Mouse (Mus musculus) thymus, adult 2 months (tissue): ENCODE measurements around the gene Ppm1h. TPM values are rescaled to one million over a fixed set of nuclear protein-coding genes. Genes with fewer than 3 reads are reported as not detected.

Experiments used
- DNase-seq: peaks from one replicate; pipeline ENCODE4 v3.0.0; 2021
- H3K27ac ChIP-seq: fragments of 200-500 bp; 2 replicates; pipeline ENCODE4 v1.5.1; 2012; ENCODE audit warnings: low read length, control low read depth; ENCODE audit not compliant: control insufficient read depth, insufficient read depth
- H3K27me3 ChIP-seq: fragments of 200-500 bp; 2 replicates; pipeline ENCODE4 v1.6.1; 2012; ENCODE audit warnings: mild to moderate bottlenecking, low read length, moderate library complexity, mixed read lengths; ENCODE audit not compliant: control insufficient read depth, insufficient read depth
- H3K36me3 ChIP-seq: fragments of 200-500 bp; 2 replicates; pipeline ENCODE4 v1.6.1; 2012; ENCODE audit warnings: mild to moderate bottlenecking, low read length, moderate library complexity; ENCODE audit not compliant: control insufficient read depth, insufficient read depth
- H3K4me1 ChIP-seq: fragments of 200-500 bp; replicated peaks from 2 replicates; pipeline ENCODE4 v1.6.1; 2012; ENCODE audit warnings: low read length; ENCODE audit not compliant: control insufficient read depth, insufficient read depth
- H3K4me3 ChIP-seq: fragments of 200-500 bp; 2 replicates; pipeline ENCODE4 v1.5.1; 2012; ENCODE audit warnings: mild to moderate bottlenecking, low read length, control low read depth, moderate library complexity; ENCODE audit not compliant: control insufficient read depth, insufficient read depth
- CTCF ChIP-seq: fragments of 200-500 bp; IDR thresholded peaks from 2 replicates; pipeline ENCODE4 v1.5.1; 2012; ENCODE audit warnings: mild to moderate bottlenecking, control low read depth, low read length, moderate library complexity, borderline replicate concordance; ENCODE audit not compliant: control insufficient read depth, poor library complexity, insufficient read depth; ENCODE audit errors: extremely low read depth
- POLR2A ChIP-seq: fragments of 200-500 bp; IDR thresholded peaks from 2 replicates; pipeline ENCODE4 v1.6.1; 2012; ENCODE audit warnings: mild to moderate bottlenecking, low read length, control low read depth, moderate library complexity; ENCODE audit not compliant: control insufficient read depth, poor library complexity, insufficient read depth; ENCODE audit errors: extremely low read depth
- WGBS: fragments of 180-500 bp; shearing (Covaris S2); methylation state at CpG from one replicate; pipeline ENCODE4 v1.1.7; 2018; 5-methylcytosine and 5-hydroxymethylcytosine counted together
- polyA plus RNA-seq: library from polyadenylated mRNA; depleted of rRNA; stranded (reverse); fragments of >200 nt; gene quantifications from 2 replicates; pipeline ENCODE4 v1.2.3, GENCODE M21; 2012

Ppm1h gene
- polyA plus RNA-seq, 1 experiment, result 61.7 TPM

DNA sequence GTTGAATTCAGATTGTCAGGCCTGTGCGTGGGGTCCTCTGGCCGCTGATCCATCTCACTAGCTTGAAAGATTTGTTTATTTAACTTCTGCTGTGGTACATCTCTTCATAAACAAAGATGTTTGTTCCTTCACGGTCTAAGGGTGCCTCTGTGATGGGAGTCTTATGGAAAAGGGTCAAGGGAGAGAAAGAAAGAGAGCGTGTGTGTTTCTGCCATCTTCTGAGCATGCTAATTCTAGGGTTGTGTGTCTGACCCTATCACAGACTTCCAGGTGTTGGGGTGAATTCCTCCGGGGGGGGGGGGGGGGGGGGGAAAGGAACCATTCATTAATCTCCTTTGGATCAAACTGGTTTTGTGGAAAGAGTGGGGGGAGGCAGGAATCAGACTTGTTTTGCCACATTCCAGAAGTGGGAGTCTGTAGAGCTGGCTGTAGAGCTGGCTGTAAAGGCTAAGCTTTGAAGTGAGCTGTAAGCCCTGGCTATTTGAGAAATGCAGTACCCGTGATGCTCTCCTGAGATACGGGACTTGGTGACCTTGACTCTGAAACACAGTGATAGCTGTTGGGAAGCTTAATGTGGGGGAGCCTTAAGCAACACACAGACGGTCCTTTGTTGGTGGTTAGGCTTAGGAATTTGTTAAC is 191.4 kb downstream of the Ppm1h start:
- no peak overlapping the region for H3K27ac ChIP-seq
- no peaks in the 10 kb centered on the region; the same call in 1 of the 2 replicates for H3K36me3 ChIP-seq
- DNase-seq, result no peak
- TF ChIP-seq CTCF (no peak), POLR2A (no peak)
- H3K4me3 ChIP-seq, result no peak overlapping the region
- no peaks in the 10 kb centered on the region for H3K27me3 ChIP-seq
- 84% methylated on average over 8 of the region's 8 CpGs for WGBS
- H3K4me1 ChIP-seq, result peaks cover 3% of the 10 kb centered on the region; the same call in 1 of the 2 replicates

DNA sequence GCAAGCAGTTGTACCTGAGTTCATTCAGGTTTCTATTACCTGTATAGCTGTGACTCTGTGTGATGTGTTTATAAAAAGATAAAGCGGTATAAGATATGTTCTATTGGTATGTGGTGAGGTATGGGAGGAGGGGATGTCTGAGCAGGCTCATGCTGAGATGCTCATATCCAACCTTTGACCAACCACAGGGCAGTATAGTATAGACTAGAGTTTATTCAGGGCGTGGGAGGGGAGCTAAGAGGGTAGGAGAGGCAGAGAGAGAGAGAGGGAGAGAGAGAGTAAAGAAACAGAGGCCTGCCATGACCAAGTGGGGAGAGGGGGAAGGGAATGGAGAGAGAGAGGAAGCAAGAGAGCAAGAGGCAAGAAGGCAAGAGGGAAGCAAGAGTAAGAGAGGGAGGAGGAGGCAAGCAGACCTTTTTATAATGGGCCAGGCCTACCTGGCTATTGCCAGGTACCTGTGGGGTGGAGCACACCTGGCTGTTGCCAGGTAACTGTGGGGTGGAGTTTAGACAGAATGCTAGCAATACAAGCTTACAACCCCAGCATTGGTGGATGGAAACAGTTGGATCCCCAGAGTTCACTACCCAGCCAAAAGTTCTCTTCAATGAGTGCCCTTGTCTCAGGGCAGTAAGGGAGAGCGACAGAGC is 192.4 kb downstream of the Ppm1h start:
- TF ChIP-seq CTCF (no peak), POLR2A (no peak)
- no peak for DNase-seq
- 90% methylated on average over 3 of the region's 3 CpGs for WGBS
- Histone ChIP-seq H3K4me1 (peaks cover 3% of the 10 kb centered on the region; the same call in 1 of the 2 replicates), H3K36me3 (no peaks in the 10 kb centered on the region; the same call in 1 of the 2 replicates), H3K27ac (no peak overlapping the region), H3K27me3 (no peaks in the 10 kb centered on the region), H3K4me3 (no peak overlapping the region)

DNA sequence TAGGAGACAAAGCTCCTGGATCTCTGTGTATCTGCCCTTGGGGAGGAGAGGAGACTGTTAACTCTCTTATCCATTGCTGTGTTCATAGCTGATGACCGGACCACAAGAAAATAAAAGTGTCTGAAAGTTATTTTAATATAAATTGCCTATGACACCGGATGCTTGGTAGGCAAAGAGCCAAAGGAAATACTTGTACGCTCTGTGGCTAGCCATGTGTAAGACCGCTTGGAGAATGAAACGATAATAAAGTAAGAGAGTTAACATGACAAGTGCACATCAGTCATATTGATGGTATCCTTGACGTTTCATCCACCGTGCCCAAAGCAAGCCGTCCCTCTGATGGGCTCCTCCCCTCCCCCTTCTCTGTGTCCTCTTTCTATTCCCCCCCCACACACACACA is 194.2 kb downstream of the Ppm1h start:
- 67% methylated on average over 8 of the region's 8 CpGs for WGBS
- Histone ChIP-seq H3K27me3 (no peaks in the 10 kb centered on the region), H3K36me3 (no peaks in the 10 kb centered on the region; the same call in 1 of the 2 replicates), H3K27ac (no peak overlapping the region), H3K4me1 (peaks cover 3% of the 10 kb centered on the region; the same call in 1 of the 2 replicates), H3K4me3 (no peak overlapping the region)
- no peak for TF ChIP-seq POLR2A
- TF ChIP-seq CTCF, result no peak
- no peak for DNase-seq

DNA sequence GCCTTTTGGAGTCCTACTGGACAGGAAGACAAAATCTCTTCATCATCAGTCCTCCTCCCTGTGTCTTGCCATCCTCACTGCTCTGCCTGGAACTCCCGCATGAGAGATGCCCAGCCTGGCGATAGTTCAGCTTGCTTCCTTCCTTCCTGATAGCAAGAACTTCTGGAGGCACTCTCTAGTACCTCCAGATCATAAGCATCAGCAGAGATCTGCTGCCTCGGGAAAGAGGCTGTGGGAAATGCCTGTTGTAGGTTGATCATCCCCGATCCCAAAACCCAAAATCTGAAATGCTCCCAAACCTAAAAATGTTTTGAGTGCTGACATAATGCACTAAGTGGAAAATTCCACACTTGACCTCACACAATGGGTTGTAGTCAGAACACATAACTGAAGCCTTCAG is 198.4 kb downstream of the Ppm1h start:
- TF ChIP-seq CTCF (no peak), POLR2A (no peak)
- H3K4me1 ChIP-seq, result no peaks in the 10 kb centered on the region
- WGBS, result 93% methylated on average over 4 of the region's 4 CpGs
- H3K27me3 ChIP-seq, result no peaks in the 10 kb centered on the region
- DNase-seq, result no peak
- no peak overlapping the region for H3K4me3 ChIP-seq
- H3K36me3 ChIP-seq, result peaks cover 15% of the 10 kb centered on the region
- H3K27ac ChIP-seq, result no peak overlapping the region

DNA sequence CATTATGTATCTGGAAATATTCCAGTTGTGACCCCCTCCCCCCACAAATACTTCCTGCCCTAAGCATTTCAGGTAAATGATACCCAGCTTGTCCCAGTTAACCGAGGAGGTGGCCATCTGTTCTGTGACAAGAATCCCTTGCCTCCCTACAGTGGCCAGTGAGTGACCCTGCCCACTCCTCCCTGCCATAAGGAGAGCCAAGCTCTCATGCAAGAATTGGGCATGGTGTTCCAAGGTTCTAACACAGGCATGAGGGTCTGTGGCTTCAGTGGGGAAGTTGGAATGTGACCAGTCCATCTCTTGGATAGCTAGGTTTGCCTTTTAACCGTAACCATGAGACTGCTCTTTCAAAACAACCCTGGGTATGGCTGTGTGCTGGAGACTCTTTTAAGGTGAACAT is 198.9 kb downstream of the Ppm1h start:
- Histone ChIP-seq H3K27me3 (no peaks in the 10 kb centered on the region), H3K36me3 (peaks cover 15% of the 10 kb centered on the region), H3K4me3 (no peak overlapping the region), H3K27ac (no peak overlapping the region), H3K4me1 (no peaks in the 10 kb centered on the region)
- no peak for DNase-seq
- WGBS, result 92% methylated on average over 2 of the region's 2 CpGs
- TF ChIP-seq CTCF, result no peak
- TF ChIP-seq POLR2A, result no peak

DNA sequence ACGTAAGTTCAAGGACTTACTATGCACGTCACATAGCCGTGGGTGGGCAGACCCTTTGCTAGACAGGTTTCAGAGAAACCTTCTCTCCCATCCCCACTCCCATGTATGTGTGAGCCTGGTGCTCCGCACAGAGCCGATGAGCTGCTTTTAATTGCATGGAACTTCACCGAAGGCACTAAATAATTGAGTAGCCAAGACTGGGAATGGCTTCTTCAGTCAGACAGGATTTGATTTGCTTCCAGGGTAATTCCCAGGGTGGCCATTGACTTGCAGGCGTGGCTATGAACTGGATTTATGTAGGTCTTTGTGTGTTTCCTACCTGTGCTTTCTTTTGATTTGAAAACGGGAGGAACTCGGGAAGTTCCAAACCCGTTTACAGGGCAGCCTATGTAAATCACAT is 202.9 kb downstream of the Ppm1h start:
- Histone ChIP-seq H3K27ac (no peak overlapping the region), H3K36me3 (peaks cover 19% of the 10 kb centered on the region), H3K27me3 (no peaks in the 10 kb centered on the region), H3K4me3 (no peak overlapping the region), H3K4me1 (no peaks in the 10 kb centered on the region)
- WGBS, result 96% methylated on average over 10 of the region's 10 CpGs
- TF ChIP-seq CTCF (no peak), POLR2A (no peak)
- no peak for DNase-seq

DNA sequence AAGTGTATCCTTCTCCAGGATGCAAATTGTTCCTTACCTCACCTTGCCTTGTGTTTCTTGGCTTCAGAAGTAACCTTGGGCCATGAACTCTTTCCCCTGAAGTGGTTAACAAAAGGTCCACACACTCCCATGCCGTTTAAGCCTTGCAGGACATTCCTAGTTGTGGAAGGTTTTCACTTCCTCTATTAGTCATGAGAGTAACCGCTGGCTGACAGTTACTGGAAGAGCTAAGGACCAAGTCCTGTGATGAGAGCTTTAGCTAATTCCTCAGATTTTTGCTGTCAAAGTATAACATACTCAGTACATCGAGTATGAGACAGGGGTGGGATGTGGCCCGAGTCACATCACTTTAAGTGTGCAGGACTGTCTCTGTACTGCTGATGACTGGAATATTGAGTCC is 204.1 kb downstream of the Ppm1h start:
- H3K4me3 ChIP-seq, result no peak overlapping the region
- no peaks in the 10 kb centered on the region for H3K4me1 ChIP-seq
- no peak overlapping the region for H3K27ac ChIP-seq
- peaks cover 23% of the 10 kb centered on the region for H3K36me3 ChIP-seq
- no peak for DNase-seq
- 71% methylated on average over 4 of the region's 4 CpGs for WGBS
- TF ChIP-seq CTCF (no peak), POLR2A (no peak)
- H3K27me3 ChIP-seq, result no peaks in the 10 kb centered on the region
